Mouse (Mus musculus): ENCODE measurements around the gene Gm2042. TPM values are rescaled to one million over a fixed set of nuclear protein-coding genes. Genes with fewer than 3 reads are reported as not detected.
"Not testable (repeated sequence)": the region's sequence is repeated elsewhere in the genome, so short reads cannot be mapped to it uniquely, and the experiment has no call there.

Gm2042 gene
- not detected in 2 replicates for polyA plus RNA-seq (2015; fragmentation: Nextera tagmentation; extraction: Ambion mirVana)

DNA sequence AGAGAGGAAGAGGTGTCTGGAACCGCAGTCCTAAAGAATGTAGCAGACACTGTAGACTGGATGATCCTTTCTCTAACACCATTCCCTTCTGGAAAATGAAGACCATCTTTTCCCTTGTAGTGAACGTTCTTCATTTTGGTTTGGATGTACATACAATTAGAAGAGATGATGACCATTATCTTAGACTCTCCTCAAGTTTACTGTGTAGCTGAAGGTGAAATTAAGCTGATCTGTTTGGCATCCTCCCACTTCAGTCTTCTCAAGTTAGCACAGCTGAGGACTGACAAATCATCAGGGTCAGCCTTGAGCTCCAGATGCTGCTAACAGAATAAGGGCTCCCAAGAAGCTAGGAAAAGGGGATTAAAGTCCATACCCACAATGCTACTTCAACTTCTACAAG is at the start of gene Gm2042:
TSS of gene Gm2042 (plus strand) at position 301 of the 400 bp plus-strand sequence.
- not testable (repeated sequence) for H3K9ac ChIP-seq; H3K36me3 ChIP-seq; H3K4me1 ChIP-seq; H3K4me3 ChIP-seq; H3K4me2 ChIP-seq; H3K27me3 ChIP-seq; ATAC-seq (ENCODE audit: insufficient number of reproducible peaks, insufficient read depth, low FRiP score, low TSS enrichment, low read depth); H3K9me3 ChIP-seq; H3K27ac ChIP-seq
- 68% methylated on average over 2 of the region's 2 CpGs for WGBS

DNA sequence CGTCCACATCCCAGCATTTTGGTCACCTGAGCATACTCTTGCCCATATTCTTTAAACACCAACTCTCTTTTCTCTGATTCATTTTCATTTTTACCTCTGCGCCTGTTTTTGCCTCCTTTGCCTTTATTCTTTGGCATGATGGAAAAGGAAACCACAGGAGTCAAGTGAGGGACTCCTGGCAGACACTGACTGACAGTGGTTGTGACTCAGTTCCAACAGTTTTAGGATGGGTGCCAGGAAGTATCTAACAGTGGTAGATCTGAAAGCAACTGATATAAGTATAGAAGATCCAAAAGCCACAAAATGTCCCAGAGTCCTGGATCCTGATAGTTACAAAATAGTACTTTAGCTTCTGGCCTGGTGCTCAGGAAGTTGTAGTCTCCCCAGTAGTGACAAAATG is 34.2 kb upstream of the Gm2042 start, which contains the start of gene Gm2035:
TSS of gene Gm2035 (minus strand) at position 137 of the 400 bp plus-strand sequence.
- WGBS: 78% methylated on average over 2 of the region's 2 CpGs
- H3K36me3 ChIP-seq; H3K4me1 ChIP-seq; H3K4me2 ChIP-seq; H3K27me3 ChIP-seq; H3K9me3 ChIP-seq; H3K27ac ChIP-seq; ATAC-seq (ENCODE audit: insufficient number of reproducible peaks, insufficient read depth, low FRiP score, low TSS enrichment, low read depth); H3K4me3 ChIP-seq; H3K9ac ChIP-seq: not testable (repeated sequence)

DNA sequence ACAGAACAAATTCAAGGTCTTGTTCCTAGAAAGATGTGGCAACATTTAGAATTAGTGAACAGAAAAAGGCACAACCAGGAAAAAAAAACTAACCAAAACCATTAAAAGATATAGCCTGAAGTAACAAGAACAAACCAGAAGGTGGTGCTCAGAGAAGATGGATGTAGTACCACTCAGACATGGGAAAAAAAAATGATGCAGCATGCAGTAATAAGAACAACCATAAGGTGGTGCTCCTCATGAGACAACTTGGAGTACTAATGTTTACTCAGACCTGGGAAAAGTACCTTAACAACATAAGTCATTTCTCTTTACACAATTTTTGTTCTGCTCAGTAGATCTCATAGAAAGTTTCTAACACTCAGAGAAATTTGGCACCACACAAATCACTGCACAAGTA is 30.1 kb downstream of the Gm2042 start:
- not testable (repeated sequence) for H3K9me3 ChIP-seq; H3K27ac ChIP-seq; H3K27me3 ChIP-seq; H3K9ac ChIP-seq; H3K4me3 ChIP-seq; H3K36me3 ChIP-seq; H3K4me2 ChIP-seq; H3K4me1 ChIP-seq; ATAC-seq (ENCODE audit: insufficient number of reproducible peaks, insufficient read depth, low FRiP score, low TSS enrichment, low read depth)

DNA sequence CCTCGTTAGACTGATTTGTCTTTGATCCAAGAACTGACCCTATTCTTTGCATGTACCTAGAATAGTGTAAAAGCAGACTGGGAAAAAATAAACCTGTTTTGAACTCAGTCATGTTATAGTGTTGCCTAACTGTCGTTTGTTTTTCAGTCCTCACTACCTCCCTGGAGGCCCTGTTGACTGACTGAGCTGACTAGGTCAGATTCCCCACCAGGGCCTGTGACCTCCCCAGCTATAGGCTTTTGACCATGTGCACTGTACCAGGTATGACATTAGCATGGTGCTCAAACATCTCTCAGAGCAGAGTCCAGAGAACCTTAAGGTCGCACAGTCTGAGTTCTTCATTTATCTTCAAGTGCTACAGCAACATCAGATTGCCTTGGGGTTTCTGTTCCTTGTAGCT is 50.2 kb downstream of the Gm2042 start:
- H3K27ac ChIP-seq; H3K36me3 ChIP-seq; H3K4me3 ChIP-seq; H3K4me2 ChIP-seq; ATAC-seq (ENCODE audit: insufficient number of reproducible peaks, insufficient read depth, low FRiP score, low TSS enrichment, low read depth); H3K9me3 ChIP-seq; H3K4me1 ChIP-seq; H3K27me3 ChIP-seq; H3K9ac ChIP-seq: not testable (repeated sequence)
- WGBS: 67% methylated on average over 3 of the region's 3 CpGs

Other genes with a start within 250 kb of the Gm2042 start
- not detected in 2 replicates for gene Gm21319, start 178.3 kb upstream of the Gm2042 start, polyA plus RNA-seq (2015; fragmentation: Nextera tagmentation; extraction: Ambion mirVana)
- not detected in 2 replicates for gene Gm21936, start 158.6 kb upstream of the Gm2042 start, polyA plus RNA-seq (2015; fragmentation: Nextera tagmentation; extraction: Ambion mirVana)
- not detected in 2 replicates for gene BB287469, start 137.5 kb upstream of the Gm2042 start, polyA plus RNA-seq (2015; fragmentation: Nextera tagmentation; extraction: Ambion mirVana)
- gene Gm2001, start 111.7 kb upstream of the Gm2042 start, polyA plus RNA-seq (2015; fragmentation: Nextera tagmentation; extraction: Ambion mirVana): not detected in 2 replicates
- not detected in 2 replicates for gene Gm2016, start 80.0 kb upstream of the Gm2042 start, polyA plus RNA-seq (2015; fragmentation: Nextera tagmentation; extraction: Ambion mirVana)
- not detected in 2 replicates for gene Gm2022, start 58.7 kb upstream of the Gm2042 start, polyA plus RNA-seq (2015; fragmentation: Nextera tagmentation; extraction: Ambion mirVana)
- not detected in 2 replicates for gene Gm2035, start 34.2 kb upstream of the Gm2042 start, polyA plus RNA-seq (2015; fragmentation: Nextera tagmentation; extraction: Ambion mirVana)
- gene Gm2075, start 57.8 kb downstream of the Gm2042 start, polyA plus RNA-seq (2015; fragmentation: Nextera tagmentation; extraction: Ambion mirVana): not detected in 2 replicates
- not detected in 2 replicates for gene Gm6803, start 64.7 kb downstream of the Gm2042 start, polyA plus RNA-seq (2015; fragmentation: Nextera tagmentation; extraction: Ambion mirVana)
- gene Gm2056, start 72.9 kb downstream of the Gm2042 start, polyA plus RNA-seq (2015; fragmentation: Nextera tagmentation; extraction: Ambion mirVana): not detected in 2 replicates
- not detected in 2 replicates for gene Gm16368, start 129.6 kb downstream of the Gm2042 start, polyA plus RNA-seq (2015; fragmentation: Nextera tagmentation; extraction: Ambion mirVana)
- gene Gm10436, start 228.0 kb downstream of the Gm2042 start, polyA plus RNA-seq (2015; fragmentation: Nextera tagmentation; extraction: Ambion mirVana): not detected in 2 replicates